Mouse (Mus musculus): ENCODE data around the gene Cpped1.

Gene Cpped1

DNA sequence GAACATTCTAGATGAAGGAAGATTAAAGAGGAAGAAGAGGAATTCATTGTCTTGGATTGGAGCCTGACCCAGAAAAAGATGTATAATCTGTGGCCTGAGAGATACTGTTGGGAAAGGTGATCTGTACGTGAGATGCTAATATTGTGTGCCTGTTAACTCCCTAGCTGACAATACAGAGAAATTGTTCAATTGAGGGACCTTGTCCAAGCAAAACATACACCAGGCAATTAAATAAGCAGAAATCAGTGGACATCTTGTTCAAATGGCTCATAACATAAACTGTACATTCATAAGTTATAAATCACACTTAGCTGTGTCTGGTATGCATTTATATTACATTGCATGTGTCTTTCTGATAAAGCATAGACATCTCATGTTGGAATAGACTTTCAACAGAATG lies 134.9 kb downstream of the Cpped1 start:
- in situ Hi-C loops (cut with MboI, MseI) = no loop called here

DNA sequence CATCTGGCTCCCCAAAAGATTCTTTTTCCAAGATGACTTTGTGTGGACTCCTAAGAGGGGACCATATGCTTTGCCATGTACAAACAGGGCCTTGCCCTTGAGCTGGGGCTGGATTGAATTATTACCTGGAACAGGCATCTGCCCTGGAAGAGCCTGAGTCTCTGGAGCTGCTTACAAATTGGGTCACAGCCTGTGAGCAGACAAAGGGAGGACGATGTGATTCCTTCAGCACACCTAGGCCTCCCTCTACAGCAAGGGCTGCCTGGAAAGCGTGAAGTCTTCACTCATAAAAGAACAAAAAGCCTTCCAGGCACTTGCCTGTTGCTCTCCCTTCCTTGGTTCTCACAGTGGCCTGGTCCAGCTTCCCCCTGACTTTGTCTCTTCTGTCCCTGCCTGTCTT lies 136.9 kb downstream of the Cpped1 start:
- in situ Hi-C loops (cut with MboI, MseI) = no loop called here

GRCm38 (mm10) chr16:11757951-11758350 lies 151.3 kb downstream of the Cpped1 start:
- in situ Hi-C loops (cut with MboI, MseI) = no loop called here

- in situ Hi-C loops (cut with MboI, MseI) = no loop called here
Observed at GRCm38 (mm10) chr16:11757471-11757870, 151.8 kb downstream of the Cpped1 start.

- in situ Hi-C loops (cut with MboI, MseI) = no loop called here
Observed at GRCm38 (mm10) chr16:11756598-11757245, 152.5 kb downstream of the Cpped1 start.

GRCm38 (mm10) chr16:11755281-11756066 lies 153.8 kb downstream of the Cpped1 start:
- in situ Hi-C loops (cut with MboI, MseI) = no loop called here

DNA sequence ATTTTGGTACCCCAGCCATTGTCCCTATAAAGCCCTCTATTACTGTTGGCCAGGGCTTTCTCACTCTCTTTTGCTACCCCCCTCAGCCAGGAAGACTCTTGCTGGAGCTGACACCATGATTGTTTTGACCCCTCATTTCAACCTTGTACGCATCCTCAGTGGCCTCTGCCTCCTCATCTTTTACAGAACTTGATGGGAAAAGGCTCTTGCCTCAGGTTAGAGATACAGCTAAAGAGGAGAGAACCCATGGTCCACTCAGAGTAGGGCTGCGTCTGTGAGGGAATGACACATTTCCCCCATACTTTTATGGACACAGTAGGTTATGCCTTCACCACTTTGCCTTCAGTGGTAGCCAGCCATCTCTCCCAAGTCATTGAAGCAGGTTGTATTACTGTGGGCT lies 155.1 kb downstream of the Cpped1 start:
- in situ Hi-C loops (cut with MboI, MseI) = no loop called here

All from T-helper 2 cell (primary cell).